Mouse (Mus musculus): ENCODE results near the gene Fas. TPM values are rescaled to one million over a fixed set of nuclear protein-coding genes. Genes with fewer than 3 reads are reported as not detected.

The Fas gene
- 0.14 and 0.18 TPM in 2 replicates for polyA plus RNA-seq (2012; rRNA removed)

GRCm38 (mm10) chr19:34289948-34290789 is at the start of gene Fas:
Gene Fas, plus strand, starts transcription at chr19:34290666.

GRCm38 (mm10) chr19:34254880-34255681 is 35.4 kb upstream of the Fas start, which contains the start of gene Acta2:
Gene Acta2, minus strand, starts transcription at chr19:34255590.

Other genes starting within 250 kb of the Fas start
- 0.61 and 0.67 TPM in 2 replicates for gene Lipn, start 223.3 kb upstream of the Fas start, polyA plus RNA-seq (2012; rRNA removed)
- 0.63 and 0.89 TPM in 2 replicates for gene Lipm, start 189.7 kb upstream of the Fas start, polyA plus RNA-seq (2012; rRNA removed)
- 0.52 and 1.3 TPM in 2 replicates for gene Ankrd22, start 124.6 kb upstream of the Fas start, polyA plus RNA-seq (2012; rRNA removed)
- gene Stambpl1, start 98.4 kb upstream of the Fas start, polyA plus RNA-seq (2012; rRNA removed): 3.7 and 4.0 TPM in 2 replicates
- 1,026 and 1,260 TPM in 2 replicates for gene Acta2, start 35.1 kb upstream of the Fas start, polyA plus RNA-seq (2012; rRNA removed)
- 7.7 and 10.1 TPM in 2 replicates for gene Ch25h, start 184.5 kb downstream of the Fas start, polyA plus RNA-seq (2012; rRNA removed)
- 4.0 and 6.2 TPM in 2 replicates for gene Lipa, start 236.8 kb downstream of the Fas start, polyA plus RNA-seq (2012; rRNA removed)

All from stomach, adult 2 months (tissue).